Mouse (Mus musculus) limb, embryonic 13.5 days (tissue): Measurements from ENCODE around the gene Dffa. TPM values are rescaled to one million over a fixed set of nuclear protein-coding genes. Genes with fewer than 3 reads are reported as not detected.
"Not testable (repeated sequence)": the region's sequence is repeated elsewhere in the genome, so short reads cannot be mapped to it uniquely, and the experiment has no call there.

Experiments
- ATAC-seq: fragments of 200-750 bp; cut with Nextera tagmentation; 2 replicates; pipeline ENCODE4 v1.8.0; 2017; ENCODE audit warnings: low read depth, moderate number of reproducible peaks, moderate TSS enrichment; ENCODE audit not compliant: low FRiP score
- H3K27ac ChIP-seq: fragments of 300-500 bp; sonication (generic); 2 replicates; pipeline ENCODE4 v1.5.1; 2015; ENCODE audit warnings: inconsistent platforms, mild to moderate bottlenecking, moderate library complexity
- H3K27me3 ChIP-seq: fragments of 300-500 bp; sonication (generic); 2 replicates; pipeline ENCODE4 v1.6.1; 2015; ENCODE audit warnings: mild to moderate bottlenecking, inconsistent platforms
- H3K36me3 ChIP-seq: fragments of 300-500 bp; sonication (generic); 2 replicates; pipeline ENCODE4 v1.6.1; 2015; ENCODE audit warnings: inconsistent platforms, mild to moderate bottlenecking, moderate library complexity
- H3K4me1 ChIP-seq: fragments of 300-500 bp; sonication (generic); 2 replicates; pipeline ENCODE4 v1.6.1; 2015; ENCODE audit warnings: inconsistent platforms
- H3K4me2 ChIP-seq: fragments of 300-500 bp; sonication (generic); replicated peaks from 2 replicates; pipeline ENCODE4 v1.6.1; 2015; ENCODE audit warnings: inconsistent platforms, mild to moderate bottlenecking, moderate library complexity
- H3K4me3 ChIP-seq: fragments of 300-500 bp; sonication (generic); 2 replicates; pipeline ENCODE4 v1.5.1; 2015; ENCODE audit warnings: moderate library complexity, mild to moderate bottlenecking, inconsistent platforms
- H3K9ac ChIP-seq: fragments of 300-500 bp; sonication (generic); 2 replicates; pipeline ENCODE4 v1.6.1; 2015; ENCODE audit warnings: mild to moderate bottlenecking, inconsistent platforms
- H3K9me3 ChIP-seq: fragments of 300-500 bp; sonication (generic); 2 replicates; pipeline ENCODE4 v1.6.1; 2016; ENCODE audit warnings: inconsistent platforms
- WGBS: fragments of 180-500 bp; shearing (Covaris S2); methylation state at CpG from one replicate; pipeline ENCODE4 v1.1.7; 2015; 5-methylcytosine and 5-hydroxymethylcytosine counted together
- polyA plus RNA-seq: library from polyadenylated mRNA; unstranded; fragments of >200 nt; fragmentation: Nextera tagmentation; extraction: Ambion mirVana; gene quantifications from 2 replicates; pipeline ENCODE4 v1.2.1, GENCODE M21; 2015

Gene Dffa
- polyA plus RNA-seq, 1 experiment from 2014 or later = 31.7 TPM

GRCm38 (mm10) chr4:149154859-149155258 is 50.9 kb downstream of the Dffa start:
- Histone ChIP-seq H3K27ac (no peak overlapping the region), H3K27me3 (no peaks in the 10 kb centered on the region), H3K4me1 (no peaks in the 10 kb centered on the region), H3K36me3 (peaks cover 100% of the 10 kb centered on the region), H3K4me3 (no peak overlapping the region), H3K9me3 (no peaks in the 10 kb centered on the region), H3K9ac (no peak overlapping the region), H3K4me2 (no peak overlapping the region)
- ATAC-seq = no peak
- 99% methylated on average over 7 of the region's 7 CpGs for WGBS

- Histone ChIP-seq H3K9ac (no peak overlapping the region), H3K27ac (no peak overlapping the region), H3K36me3 (peaks cover 100% of the 10 kb centered on the region), H3K27me3 (no peaks in the 10 kb centered on the region), H3K4me3 (no peak overlapping the region), H3K9me3 (no peaks in the 10 kb centered on the region), H3K4me2 (no peak overlapping the region), H3K4me1 (no peaks in the 10 kb centered on the region)
- no peak for ATAC-seq
- 96% methylated on average over 6 of the region's 6 CpGs for WGBS
Measured at GRCm38 (mm10) chr4:149155711-149156110, 51.8 kb downstream of the Dffa start.

- ATAC-seq = no peak
- Histone ChIP-seq H3K9ac (no peak overlapping the region), H3K4me3 (no peak overlapping the region), H3K27me3 (no peaks in the 10 kb centered on the region), H3K36me3 (peaks cover 99% of the 10 kb centered on the region), H3K9me3 (no peaks in the 10 kb centered on the region), H3K27ac (no peak overlapping the region), H3K4me2 (no peak overlapping the region), H3K4me1 (no peaks in the 10 kb centered on the region)
- 89% methylated on average over 8 of the region's 8 CpGs for WGBS
Measured at GRCm38 (mm10) chr4:149157415-149157973, 53.5 kb downstream of the Dffa start.

GRCm38 (mm10) chr4:149159203-149159602 is 55.3 kb downstream of the Dffa start:
- Histone ChIP-seq H3K4me2 (no peak overlapping the region), H3K27ac (no peak overlapping the region), H3K9me3 (no peaks in the 10 kb centered on the region), H3K4me1 (no peaks in the 10 kb centered on the region), H3K9ac (no peak overlapping the region), H3K4me3 (no peak overlapping the region), H3K36me3 (peaks cover 99% of the 10 kb centered on the region), H3K27me3 (no peaks in the 10 kb centered on the region)
- WGBS = 84% methylated on average over 2 of the region's 2 CpGs
- no peak for ATAC-seq

GRCm38 (mm10) chr4:149159891-149160290 is 55.9 kb downstream of the Dffa start:
- 90% methylated on average over 13 of the region's 13 CpGs for WGBS
- Histone ChIP-seq H3K4me2 (no peak overlapping the region), H3K27me3 (no peaks in the 10 kb centered on the region), H3K36me3 (peaks cover 96% of the 10 kb centered on the region), H3K9me3 (no peaks in the 10 kb centered on the region), H3K9ac (no peak overlapping the region), H3K27ac (no peak overlapping the region), H3K4me3 (no peak overlapping the region), H3K4me1 (no peaks in the 10 kb centered on the region)
- no peak for ATAC-seq

DNA sequence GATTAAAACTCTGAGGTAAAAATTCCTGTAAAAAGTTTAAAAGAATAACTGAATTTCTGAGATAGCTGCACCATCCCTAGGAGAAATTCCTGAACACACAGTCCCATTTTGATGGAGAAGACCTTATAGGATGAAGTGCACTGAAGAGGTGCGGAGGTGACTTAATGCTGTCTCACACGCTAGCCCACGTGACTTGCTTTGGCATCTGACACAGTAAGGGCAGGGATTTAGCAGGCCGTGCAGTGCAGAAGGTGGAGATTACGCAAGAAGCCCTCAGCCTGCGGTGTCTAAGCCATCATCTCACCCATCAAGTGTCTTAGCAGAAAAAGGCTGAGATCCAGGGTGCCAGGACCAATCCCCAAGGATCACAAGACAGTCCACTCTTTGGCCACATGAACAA is 57.2 kb downstream of the Dffa start:
- H3K4me2 ChIP-seq = no peak overlapping the region
- no peak overlapping the region for H3K27ac ChIP-seq
- no peak for ATAC-seq
- no peak overlapping the region for H3K4me3 ChIP-seq
- no peaks in the 10 kb centered on the region for H3K9me3 ChIP-seq
- H3K4me1 ChIP-seq = peaks cover 10% of the 10 kb centered on the region
- no peaks in the 10 kb centered on the region for H3K27me3 ChIP-seq
- no peak overlapping the region for H3K9ac ChIP-seq
- H3K36me3 ChIP-seq = peaks cover 84% of the 10 kb centered on the region
- WGBS = 95% methylated on average over 6 of the region's 6 CpGs

DNA sequence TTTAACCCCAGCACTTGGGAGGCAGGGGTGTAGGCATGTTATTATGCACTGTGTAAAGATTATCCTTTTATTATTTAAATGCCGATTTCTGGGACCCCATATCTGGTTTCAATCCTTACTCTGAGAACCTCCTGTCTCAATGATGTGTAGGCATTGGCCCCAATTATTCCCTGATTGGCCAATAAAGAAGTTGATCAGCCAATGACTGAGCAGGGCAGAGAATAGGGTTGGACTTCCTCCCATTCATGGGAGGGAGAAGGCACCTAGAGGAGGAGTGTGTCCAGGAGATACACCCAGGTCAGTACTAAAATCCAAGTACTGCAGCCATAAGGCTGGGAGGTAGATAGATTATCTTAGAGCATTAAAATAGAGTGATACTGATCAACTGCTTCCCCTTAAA is 59.2 kb downstream of the Dffa start:
- Histone ChIP-seq H3K4me1 (peaks cover 10% of the 10 kb centered on the region), H3K27me3 (no peaks in the 10 kb centered on the region), H3K9me3 (no peaks in the 10 kb centered on the region), H3K36me3 (peaks cover 64% of the 10 kb centered on the region), H3K9ac (no peak overlapping the region), H3K4me3 (no peak overlapping the region), H3K27ac (no peak overlapping the region), H3K4me2 (no peak overlapping the region)
- 60% methylated on average over 1 of the region's 1 CpGs for WGBS
- no peak for ATAC-seq

DNA sequence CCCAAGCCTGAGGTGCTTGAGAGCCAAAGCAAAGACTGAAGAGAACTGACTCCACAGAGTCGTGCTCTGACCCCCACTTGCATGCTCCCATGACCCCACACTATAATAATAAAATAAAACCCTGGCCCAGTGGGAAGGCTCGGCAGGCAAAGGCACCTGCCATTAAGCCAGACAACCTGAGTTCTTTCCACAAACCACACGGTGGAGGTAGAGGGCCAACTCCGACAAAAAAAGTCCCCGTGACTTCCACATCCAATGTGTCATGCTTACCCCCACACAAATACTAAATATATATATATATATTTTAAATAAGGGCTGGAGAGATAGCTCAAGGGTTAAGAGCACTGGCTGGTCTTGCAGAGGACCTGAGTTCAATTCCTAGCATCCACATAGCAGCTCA is 60.2 kb downstream of the Dffa start:
- Histone ChIP-seq H3K4me1 (peaks cover 10% of the 10 kb centered on the region), H3K4me3 (no peak overlapping the region), H3K9ac (no peak overlapping the region), H3K4me2 (no peak overlapping the region), H3K27ac (no peak overlapping the region), H3K9me3 (no peaks in the 10 kb centered on the region), H3K36me3 (peaks cover 54% of the 10 kb centered on the region), H3K27me3 (no peaks in the 10 kb centered on the region)
- no peak for ATAC-seq
- 53% methylated on average over 5 of the region's 5 CpGs for WGBS

DNA sequence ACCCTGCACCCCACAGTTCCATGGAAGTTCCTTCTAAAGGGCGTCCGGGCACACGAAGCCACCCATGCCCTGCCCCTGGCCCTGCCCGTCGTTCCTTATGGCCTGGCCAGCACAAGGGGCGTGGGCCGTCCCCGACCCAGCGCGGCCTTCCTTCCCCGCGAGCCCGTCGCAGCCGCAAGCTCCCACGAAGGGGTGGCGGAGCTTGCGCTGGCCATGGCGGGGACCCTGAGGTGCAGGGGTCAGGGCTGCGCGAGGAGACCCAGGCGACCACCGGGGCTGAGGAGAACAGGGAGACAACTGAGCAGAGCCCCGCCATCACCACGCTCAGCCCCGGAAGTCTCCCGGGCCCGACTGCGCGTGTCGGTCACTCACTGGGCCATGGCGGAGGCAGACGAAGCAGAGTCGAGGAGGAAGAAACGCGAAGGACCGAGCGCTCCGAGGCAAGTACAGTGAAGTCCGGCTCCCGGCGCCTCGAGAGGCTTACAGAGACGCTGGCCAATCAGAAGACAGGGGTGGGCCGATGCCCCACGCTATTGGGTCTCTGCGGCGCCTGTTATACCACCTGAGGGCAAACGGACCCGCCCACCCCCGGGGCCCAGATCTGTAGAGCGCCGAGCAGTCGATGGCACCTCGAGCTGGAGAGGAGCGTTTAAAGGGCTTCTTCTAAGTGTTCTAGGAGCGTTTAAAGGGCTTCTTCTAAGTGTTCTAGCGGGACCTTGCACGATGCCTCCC is 62.4 kb downstream of the Dffa start, which contains the start of gene Pgd:
TSS of gene Pgd (minus strand) at position 557 of the 732 bp plus-strand sequence.
- peak within 1 kb of the TSS; percentile 92 for H3K4me3 ChIP-seq
- H3K4me1 ChIP-seq = peaks cover 10% of the 10 kb centered on the region
- ATAC-seq = peak; percentile 99
- 0% methylated on average over 59 of the region's 59 CpGs for WGBS
- H3K36me3 ChIP-seq = peaks cover 32% of the 10 kb centered on the region
- peak within 1 kb of the TSS; percentile 79 for H3K27ac ChIP-seq
- no peaks in the 10 kb centered on the region for H3K9me3 ChIP-seq
- no peaks in the 10 kb centered on the region for H3K27me3 ChIP-seq
- peak within 1 kb of the TSS; percentile 91 for H3K9ac ChIP-seq
- peak within 1 kb of the TSS; percentile 89 for H3K4me2 ChIP-seq

DNA sequence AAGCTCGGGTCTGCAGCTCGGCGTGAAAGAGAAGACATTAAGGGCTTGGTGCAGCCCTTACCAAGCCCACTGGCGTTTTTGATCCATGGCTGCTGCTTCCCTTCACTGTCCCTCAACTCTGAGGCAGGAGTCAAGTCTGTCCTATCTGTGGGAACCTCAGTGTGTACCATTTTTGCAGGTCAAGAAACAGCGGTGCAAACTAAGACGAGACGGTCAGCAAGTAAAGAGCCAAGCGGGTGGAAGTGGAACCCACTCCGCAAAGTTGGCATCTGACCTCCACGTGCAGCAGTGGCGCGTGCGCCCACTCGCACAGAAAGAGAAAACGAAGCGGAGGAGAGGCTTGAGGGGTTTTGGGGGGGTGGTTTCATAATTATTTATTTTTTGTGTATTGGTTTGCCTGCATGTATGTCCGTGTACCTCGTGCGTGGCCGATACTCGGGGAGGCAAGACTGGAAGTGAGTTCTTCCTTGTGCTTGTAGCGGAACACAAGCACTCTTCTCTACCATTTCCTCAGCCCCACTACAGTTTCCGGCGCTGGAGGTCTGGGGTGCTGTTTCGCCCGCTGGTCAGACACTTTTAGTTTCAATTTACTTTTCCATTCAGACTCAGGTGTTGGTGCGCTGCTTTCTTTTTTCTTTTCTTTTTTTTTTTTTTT is 63.1 kb downstream of the Dffa start:
- Histone ChIP-seq H3K4me3 (peak overlapping the region; percentile 92), H3K27me3 (no peaks in the 10 kb centered on the region), H3K4me2 (peak overlapping the region; percentile 89), H3K27ac (peak overlapping the region; percentile 74), H3K36me3 (peaks cover 26% of the 10 kb centered on the region), H3K9me3 (no peaks in the 10 kb centered on the region), H3K4me1 (peaks cover 10% of the 10 kb centered on the region), H3K9ac (peak overlapping the region; percentile 91)
- WGBS = under 1% methylated on average over 27 of the region's 27 CpGs
- ATAC-seq = peak; percentile 52

GRCm38 (mm10) chr4:149168016-149168415 is 64.1 kb downstream of the Dffa start:
- ATAC-seq = no peak
- Histone ChIP-seq H3K4me2 (peak overlapping the region; percentile 89; the same call in 1 of the 2 replicates), H3K9ac (no peak overlapping the region), H3K9me3 (no peaks in the 10 kb centered on the region), H3K27ac (no peak overlapping the region), H3K27me3 (no peaks in the 10 kb centered on the region), H3K4me1 (peaks cover 20% of the 10 kb centered on the region), H3K4me3 (no peak overlapping the region), H3K36me3 (peaks cover 16% of the 10 kb centered on the region)
- WGBS = 91% methylated on average over 2 of the region's 2 CpGs

GRCm38 (mm10) chr4:149169926-149170325 is 66.0 kb downstream of the Dffa start:
- not testable (repeated sequence) for H3K9me3 ChIP-seq, H3K9ac ChIP-seq, ATAC-seq, H3K4me3 ChIP-seq, H3K27ac ChIP-seq, H3K36me3 ChIP-seq, H3K27me3 ChIP-seq, H3K4me2 ChIP-seq
- peaks cover 20% of the 10 kb centered on the region for H3K4me1 ChIP-seq
- WGBS = 91% methylated on average over 7 of the region's 8 CpGs
